Mouse (Mus musculus) ES-Bruce4 (cell line): ENCODE measurements around the gene Leng8.

Experiments used
- CTCF ChIP-seq: IDR thresholded peaks from one replicate; pipeline ENCODE4 v1.8.1; 2011; ENCODE audit warnings: low read depth, low read length
- EP300 ChIP-seq: IDR thresholded peaks from 2 replicates; pipeline ENCODE4 v1.6.1; 2011; ENCODE audit warnings: low read depth, low read length; ENCODE audit not compliant: insufficient read depth
- POLR2A ChIP-seq: IDR thresholded peaks from one replicate; pipeline ENCODE4 v1.8.1; 2011; ENCODE audit warnings: low read length; ENCODE audit not compliant: insufficient read depth

DNA sequence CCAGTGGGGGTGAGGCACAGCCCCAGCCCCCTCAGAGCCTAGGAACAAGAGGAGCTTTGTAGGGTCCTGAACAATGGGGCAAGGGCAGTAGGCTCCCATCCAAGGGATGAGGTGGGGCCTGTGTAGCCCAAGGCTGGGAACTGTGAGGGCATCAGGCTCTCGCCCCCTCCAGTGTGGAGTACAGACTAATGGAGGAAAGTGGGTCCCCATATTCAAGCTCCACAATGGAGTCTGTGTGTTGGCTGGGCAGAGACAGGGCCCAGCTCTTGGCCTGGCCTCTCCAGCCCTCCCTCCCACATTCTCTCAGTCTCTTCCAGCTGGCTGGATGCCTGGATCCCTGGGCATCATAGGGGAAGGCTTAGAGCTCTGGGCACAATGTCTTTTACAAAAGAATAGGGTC, 13.1 kb upstream of the Leng8 start:
- no peak for TF ChIP-seq POLR2A
- no peak for TF ChIP-seq CTCF
- no peak for TF ChIP-seq EP300
